Mouse (Mus musculus): ENCODE results near the gene Ccn5. TPM values are rescaled to one million over a fixed set of nuclear protein-coding genes. Genes with fewer than 3 reads are reported as not detected.

Ccn5 gene
- polyA plus RNA-seq, 1 experiment from 2014 or later = 0.09 TPM

GRCm38 (mm10) chr2:163842043-163842442 is 21.4 kb downstream of the Ccn5 start:
- Histone ChIP-seq H3K4me1 (replicated peaks) (no peaks in the 10 kb centered on the region), H3K9ac (no peak overlapping the region), H3K9me3 (replicated peaks) (no peaks in the 10 kb centered on the region), H3K27ac (no peak overlapping the region), H3K27me3 (no peaks in the 10 kb centered on the region), H3K4me2 (no peak overlapping the region), H3K36me3 (no peaks in the 10 kb centered on the region), H3K4me3 (replicated peaks) (no peak overlapping the region)
- WGBS (ENCODE audit: insufficient replicate concordance) = 68% methylated on average over 4 of the region's 4 CpGs
- DNase-seq (no peak), ATAC-seq (ENCODE audit: low read depth) (no peak)

GRCm38 (mm10) chr2:163853461-163853901 is 32.8 kb downstream of the Ccn5 start, which contains the start of gene Kcnk15:
Gene Kcnk15, plus strand, starts transcription at chr2:163853651.
- ATAC-seq (ENCODE audit: low read depth) (no peak), DNase-seq (no peak)
- WGBS (ENCODE audit: insufficient replicate concordance) = 3% methylated on average over 38 of the region's 38 CpGs
- Histone ChIP-seq H3K27me3 (peaks cover 87% of the 10 kb centered on the region), H3K4me3 (replicated peaks) (no peak within 1 kb of the TSS), H3K4me2 (no peak within 1 kb of the TSS; the same call in 1 of the 2 replicates), H3K36me3 (no peaks in the 10 kb centered on the region), H3K9ac (no peak within 1 kb of the TSS), H3K9me3 (replicated peaks) (no peaks in the 10 kb centered on the region), H3K4me1 (replicated peaks) (no peaks in the 10 kb centered on the region), H3K27ac (no peak within 1 kb of the TSS)

- DNase-seq (no peak), ATAC-seq (ENCODE audit: low read depth) (0 out of 2 replicates have a peak, but pooled peaks have one; percentile 47)
- Histone ChIP-seq H3K4me2 (no peak overlapping the region), H3K4me1 (replicated peaks) (no peaks in the 10 kb centered on the region), H3K27ac (no peak overlapping the region), H3K36me3 (no peaks in the 10 kb centered on the region), H3K27me3 (peaks cover 66% of the 10 kb centered on the region), H3K9ac (no peak overlapping the region), H3K4me3 (replicated peaks) (no peak overlapping the region), H3K9me3 (replicated peaks) (no peaks in the 10 kb centered on the region)
- WGBS (ENCODE audit: insufficient replicate concordance) = 51% methylated on average over 6 of the region's 6 CpGs
These were observed 36.6 kb downstream of the Ccn5 start for GRCm38 (mm10) chr2:163857233-163857632.

GRCm38 (mm10) chr2:163858254-163858947 is 37.7 kb downstream of the Ccn5 start:
- no peak overlapping the region for H3K27ac ChIP-seq
- no peak for ATAC-seq (ENCODE audit: low read depth)
- no peaks in the 10 kb centered on the region for H3K4me1 ChIP-seq (replicated peaks)
- no peak overlapping the region for H3K4me3 ChIP-seq (replicated peaks)
- no peaks in the 10 kb centered on the region for H3K36me3 ChIP-seq
- no peaks in the 10 kb centered on the region for H3K9me3 ChIP-seq (replicated peaks)
- 13% methylated on average over 50 of the region's 50 CpGs for WGBS (ENCODE audit: insufficient replicate concordance)
- H3K9ac ChIP-seq = no peak overlapping the region
- no peak for DNase-seq
- H3K4me2 ChIP-seq = no peak overlapping the region
- peaks cover 57% of the 10 kb centered on the region for H3K27me3 ChIP-seq

- WGBS (ENCODE audit: insufficient replicate concordance) = 64% methylated on average over 5 of the region's 5 CpGs
- no peaks in the 10 kb centered on the region for H3K4me1 ChIP-seq (replicated peaks)
- H3K27me3 ChIP-seq = 0 out of 2 replicates have a peak, but pooled peaks cover 5% of the 10 kb centered on the region
- H3K9ac ChIP-seq = no peak overlapping the region
- ATAC-seq (ENCODE audit: low read depth) (no peak), DNase-seq (no peak)
- no peak overlapping the region for H3K4me2 ChIP-seq
- no peak overlapping the region for H3K4me3 ChIP-seq (replicated peaks)
- H3K36me3 ChIP-seq = no peaks in the 10 kb centered on the region
- H3K27ac ChIP-seq = no peak overlapping the region
- H3K9me3 ChIP-seq (replicated peaks) = no peaks in the 10 kb centered on the region
These were observed 44.6 kb downstream of the Ccn5 start for GRCm38 (mm10) chr2:163865311-163865710.

- DNase-seq (no peak), ATAC-seq (ENCODE audit: low read depth) (no peak)
- 73% methylated on average over 9 of the region's 9 CpGs for WGBS (ENCODE audit: insufficient replicate concordance)
- Histone ChIP-seq H3K4me3 (replicated peaks) (no peak overlapping the region), H3K9ac (no peak overlapping the region), H3K36me3 (no peaks in the 10 kb centered on the region), H3K4me2 (no peak overlapping the region), H3K27ac (no peak overlapping the region), H3K27me3 (0 out of 2 replicates have a peak, but pooled peaks cover 6% of the 10 kb centered on the region), H3K9me3 (replicated peaks) (no peaks in the 10 kb centered on the region), H3K4me1 (replicated peaks) (no peaks in the 10 kb centered on the region)
These were observed 45.4 kb downstream of the Ccn5 start for GRCm38 (mm10) chr2:163866061-163866460.

GRCm38 (mm10) chr2:163869783-163870182 is 49.1 kb downstream of the Ccn5 start:
- no peak overlapping the region for H3K9ac ChIP-seq
- 53% methylated on average over 5 of the region's 5 CpGs for WGBS (ENCODE audit: insufficient replicate concordance)
- no peak overlapping the region for H3K27ac ChIP-seq
- H3K4me2 ChIP-seq = no peak overlapping the region
- H3K4me3 ChIP-seq (replicated peaks) = no peak overlapping the region
- no peaks in the 10 kb centered on the region for H3K9me3 ChIP-seq (replicated peaks)
- H3K4me1 ChIP-seq (replicated peaks) = no peaks in the 10 kb centered on the region
- DNase-seq = no peak
- H3K27me3 ChIP-seq = 0 out of 2 replicates have a peak, but pooled peaks cover 6% of the 10 kb centered on the region
- no peaks in the 10 kb centered on the region for H3K36me3 ChIP-seq
- ATAC-seq (ENCODE audit: low read depth) = no peak

- Histone ChIP-seq H3K4me1 (replicated peaks) (no peaks in the 10 kb centered on the region), H3K27ac (no peak overlapping the region), H3K9ac (no peak overlapping the region), H3K4me2 (no peak overlapping the region), H3K9me3 (replicated peaks) (no peaks in the 10 kb centered on the region), H3K36me3 (no peaks in the 10 kb centered on the region), H3K4me3 (replicated peaks) (no peak overlapping the region), H3K27me3 (0 out of 2 replicates have a peak, but pooled peaks cover 6% of the 10 kb centered on the region)
- no peak for ATAC-seq (ENCODE audit: low read depth)
- DNase-seq = no peak
- WGBS (ENCODE audit: insufficient replicate concordance) = 55% methylated on average over 4 of the region's 4 CpGs
These were observed 50.6 kb downstream of the Ccn5 start for GRCm38 (mm10) chr2:163871266-163871665.

- 0 out of 2 replicates have a peak, but pooled peaks cover 6% of the 10 kb centered on the region for H3K27me3 ChIP-seq
- H3K27ac ChIP-seq = no peak overlapping the region
- H3K4me2 ChIP-seq = no peak overlapping the region
- ATAC-seq (ENCODE audit: low read depth) (no peak), DNase-seq (no peak)
- no peaks in the 10 kb centered on the region for H3K4me1 ChIP-seq (replicated peaks)
- H3K36me3 ChIP-seq = no peaks in the 10 kb centered on the region
- no peak overlapping the region for H3K9ac ChIP-seq
- WGBS (ENCODE audit: insufficient replicate concordance) = 42% methylated on average over 3 of the region's 3 CpGs
- H3K4me3 ChIP-seq (replicated peaks) = no peak overlapping the region
- H3K9me3 ChIP-seq (replicated peaks) = no peaks in the 10 kb centered on the region
These were observed 51.2 kb downstream of the Ccn5 start for GRCm38 (mm10) chr2:163871906-163872305.

- Histone ChIP-seq H3K4me3 (replicated peaks) (no peak overlapping the region), H3K4me1 (replicated peaks) (no peaks in the 10 kb centered on the region), H3K4me2 (no peak overlapping the region), H3K9me3 (replicated peaks) (no peaks in the 10 kb centered on the region), H3K27me3 (0 out of 2 replicates have a peak, but pooled peaks cover 5% of the 10 kb centered on the region), H3K36me3 (no peaks in the 10 kb centered on the region), H3K9ac (no peak overlapping the region), H3K27ac (no peak overlapping the region)
- ATAC-seq (ENCODE audit: low read depth) = no peak
- no peak for DNase-seq
- WGBS (ENCODE audit: insufficient replicate concordance) = 43% methylated on average over 5 of the region's 5 CpGs
These were observed 54.2 kb downstream of the Ccn5 start for GRCm38 (mm10) chr2:163874877-163875276.

GRCm38 (mm10) chr2:163875484-163875883 is 54.8 kb downstream of the Ccn5 start:
- ATAC-seq (ENCODE audit: low read depth) (no peak), DNase-seq (no peak)
- Histone ChIP-seq H3K4me1 (replicated peaks) (no peaks in the 10 kb centered on the region), H3K27me3 (no peaks in the 10 kb centered on the region), H3K27ac (no peak overlapping the region), H3K9ac (no peak overlapping the region), H3K9me3 (replicated peaks) (no peaks in the 10 kb centered on the region), H3K4me3 (replicated peaks) (no peak overlapping the region), H3K36me3 (no peaks in the 10 kb centered on the region), H3K4me2 (no peak overlapping the region)
- WGBS (ENCODE audit: insufficient replicate concordance) = 61% methylated on average over 7 of the region's 7 CpGs

All from liver, embryonic 13.5 days (tissue).